Mouse (Mus musculus): ENCODE measurements around the gene Kdm2b. TPM values are rescaled to one million over a fixed set of nuclear protein-coding genes. Genes with fewer than 3 reads are reported as not detected.

Kdm2b gene
- polyA plus RNA-seq (2014; fragmentation: Nextera tagmentation; extraction: Ambion mirVana), result 26.5 and 28.8 TPM in 2 replicates

DNA sequence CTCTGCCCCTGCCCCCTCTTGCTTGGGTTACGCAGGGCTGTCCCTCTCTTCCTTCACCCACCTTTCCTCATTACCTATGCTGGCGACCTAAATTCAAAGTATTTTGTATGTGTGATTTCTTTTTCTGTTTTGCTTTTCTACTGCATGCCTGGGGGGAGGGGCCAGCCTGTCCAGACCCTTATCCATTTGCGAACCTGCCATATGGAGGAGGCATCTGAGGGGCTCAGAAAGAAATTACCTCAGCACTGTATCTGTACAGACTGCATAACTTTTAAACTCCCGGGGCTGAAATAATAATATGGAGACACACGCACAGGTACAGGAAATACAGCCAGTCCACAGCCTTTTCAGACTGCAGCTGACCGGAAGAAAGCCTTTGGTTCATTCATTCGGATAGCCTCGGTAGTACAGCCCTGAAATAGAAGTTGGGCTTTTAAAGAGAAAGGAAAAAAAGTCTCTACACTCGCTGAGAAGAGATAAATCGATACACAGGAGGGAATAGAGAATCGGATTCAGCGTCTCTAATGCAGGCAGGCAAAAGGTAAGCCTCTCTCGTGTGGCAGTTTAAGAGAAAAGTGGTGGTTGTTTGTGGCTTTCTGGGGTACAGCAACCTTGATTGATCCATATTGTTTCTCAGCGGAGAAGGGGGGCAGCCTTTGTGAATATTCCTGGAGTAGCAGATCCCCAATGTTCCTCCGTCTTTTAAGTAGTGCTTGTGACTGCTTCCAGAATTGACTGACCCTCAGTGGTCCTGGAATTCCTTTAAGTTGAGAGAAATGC lies at the start of gene Kdm2b:
Gene Kdm2b, minus strand, starts transcription at position 273 of the 780 bp plus-strand sequence.
- WGBS (ENCODE audit: insufficient replicate concordance), result 1% methylated on average over 15 of the region's 15 CpGs
- Histone ChIP-seq H3K9me3 (replicated peaks; ENCODE audit: control insufficient read depth, low read length) (no peaks in the 10 kb centered on the region), H3K4me2 (peak within 1 kb of the TSS; percentile 99), H3K4me3 (ENCODE audit: low read depth, low read length) (peak within 1 kb of the TSS; percentile 78), H3K36me3 (ENCODE audit: control insufficient read depth, insufficient read depth, low read length) (no peaks in the 10 kb centered on the region), H3K27me3 (ENCODE audit: control insufficient read depth, insufficient read depth, low read length) (no peaks in the 10 kb centered on the region), H3K9ac (ENCODE audit: low read depth, low read length) (peak within 1 kb of the TSS; percentile 90), H3K27ac (ENCODE audit: low read depth, low read length) (peak within 1 kb of the TSS; percentile 92), H3K4me1 (ENCODE audit: control insufficient read depth, insufficient read depth, low read length) (peaks cover 38% of the 10 kb centered on the region)
- ATAC-seq (replicated peaks; ENCODE audit: insufficient number of reproducible peaks, low FRiP score, low TSS enrichment), result peak; percentile 37; the same call in 1 of the 2 replicates

DNA sequence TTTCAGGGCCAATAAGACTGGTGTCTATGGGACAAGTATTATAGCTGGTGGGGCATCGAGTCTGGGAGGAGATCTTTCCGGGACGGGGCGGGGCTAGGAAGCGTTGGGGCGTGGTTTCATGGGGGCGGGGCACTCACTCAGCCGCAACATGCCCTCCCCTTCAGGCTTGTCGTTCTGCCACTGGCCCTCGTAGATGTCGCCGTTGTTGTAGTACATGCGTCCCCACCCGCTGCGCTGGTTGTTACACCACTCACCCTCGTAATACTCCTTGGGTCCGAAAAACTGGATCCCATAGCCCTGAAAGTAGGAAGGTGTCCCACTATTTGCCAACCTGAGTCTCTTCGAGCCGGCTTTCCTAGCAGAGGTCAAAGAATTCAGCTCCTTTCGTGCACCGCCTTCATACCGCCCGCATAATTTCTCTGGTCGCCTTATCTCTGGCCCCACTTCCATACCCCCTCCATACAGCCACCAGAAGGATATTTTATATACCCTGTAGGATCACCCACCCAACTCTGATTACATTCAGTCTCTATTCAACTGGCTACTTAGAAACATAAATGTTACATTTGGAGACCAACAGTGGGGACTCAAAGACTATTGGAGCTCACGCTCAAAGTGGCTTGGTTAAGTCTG lies 49.6 kb upstream of the Kdm2b start:
- ATAC-seq (replicated peaks; ENCODE audit: insufficient number of reproducible peaks, low FRiP score, low TSS enrichment), result peak; percentile 58; the same call in 1 of the 2 replicates
- no peaks in the 10 kb centered on the region for H3K9me3 ChIP-seq (replicated peaks; ENCODE audit: control insufficient read depth, low read length)
- WGBS (ENCODE audit: insufficient replicate concordance), result 1% methylated on average over 25 of the region's 25 CpGs
- no peak overlapping the region for H3K27ac ChIP-seq (ENCODE audit: low read depth, low read length)
- H3K36me3 ChIP-seq (ENCODE audit: control insufficient read depth, insufficient read depth, low read length), result no peaks in the 10 kb centered on the region
- peaks cover 3% of the 10 kb centered on the region; the same call in 1 of the 2 replicates for H3K4me1 ChIP-seq (ENCODE audit: control insufficient read depth, insufficient read depth, low read length)
- no peaks in the 10 kb centered on the region for H3K27me3 ChIP-seq (ENCODE audit: control insufficient read depth, insufficient read depth, low read length)
- peak overlapping the region; percentile 64 for H3K4me2 ChIP-seq
- H3K4me3 ChIP-seq (ENCODE audit: low read depth, low read length), result peak overlapping the region; percentile 35
- peak overlapping the region; percentile 6; the same call in 1 of the 2 replicates for H3K9ac ChIP-seq (ENCODE audit: low read depth, low read length)

DNA sequence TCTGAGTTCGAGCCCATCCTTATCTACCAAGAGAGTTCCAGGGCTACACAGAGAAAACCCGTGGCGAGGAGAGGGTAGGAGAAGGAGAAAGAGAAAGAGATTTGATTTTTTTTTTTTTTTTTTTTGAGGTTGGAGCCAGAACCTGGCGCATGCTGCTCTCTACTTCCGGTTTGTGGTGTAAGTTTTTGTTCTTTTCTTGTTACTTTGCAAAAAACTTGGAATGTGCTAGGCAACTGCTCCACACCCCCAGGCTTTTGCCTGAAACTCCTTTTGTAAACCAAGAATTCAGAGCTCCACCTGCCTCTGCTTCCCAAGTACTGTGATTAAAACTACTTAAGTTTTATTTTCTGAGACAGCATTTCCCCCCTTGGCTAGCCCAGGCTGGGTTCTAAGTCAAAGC lies 48.5 kb upstream of the Kdm2b start:
- Histone ChIP-seq H3K4me3 (ENCODE audit: low read depth, low read length) (no peak overlapping the region), H3K9me3 (replicated peaks; ENCODE audit: control insufficient read depth, low read length) (no peaks in the 10 kb centered on the region), H3K4me2 (no peak overlapping the region), H3K27ac (ENCODE audit: low read depth, low read length) (no peak overlapping the region), H3K36me3 (ENCODE audit: control insufficient read depth, insufficient read depth, low read length) (no peaks in the 10 kb centered on the region), H3K4me1 (ENCODE audit: control insufficient read depth, insufficient read depth, low read length) (peaks cover 3% of the 10 kb centered on the region; the same call in 1 of the 2 replicates), H3K9ac (ENCODE audit: low read depth, low read length) (no peak overlapping the region), H3K27me3 (ENCODE audit: control insufficient read depth, insufficient read depth, low read length) (no peaks in the 10 kb centered on the region)
- ATAC-seq (replicated peaks; ENCODE audit: insufficient number of reproducible peaks, low FRiP score, low TSS enrichment), result no peak
- WGBS (ENCODE audit: insufficient replicate concordance), result 82% methylated on average over 5 of the region's 5 CpGs

DNA sequence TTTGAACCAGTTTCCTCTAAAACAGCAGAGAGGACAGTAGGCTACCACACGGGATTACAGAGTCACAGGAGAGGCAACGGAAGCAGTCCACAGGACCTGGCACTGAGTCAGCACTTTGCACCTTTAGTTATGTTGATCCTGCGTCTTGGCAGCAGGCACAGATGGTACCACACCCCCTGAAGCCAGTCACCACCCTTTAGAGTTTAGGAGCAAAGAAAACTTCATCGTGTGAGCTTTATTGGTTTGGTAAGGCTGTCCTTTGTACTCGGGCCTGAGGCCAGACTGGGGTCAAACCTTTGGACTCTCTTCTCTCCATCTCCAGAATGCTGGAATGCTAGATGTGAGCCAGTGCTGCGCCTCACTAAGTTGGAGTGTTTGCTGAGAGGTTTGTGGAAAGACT lies 45.9 kb upstream of the Kdm2b start:
- Histone ChIP-seq H3K27ac (ENCODE audit: low read depth, low read length) (no peak overlapping the region), H3K9ac (ENCODE audit: low read depth, low read length) (0 out of 2 replicates have a peak overlapping the region, but pooled peaks have one; percentile 16), H3K4me1 (ENCODE audit: control insufficient read depth, insufficient read depth, low read length) (peaks cover 3% of the 10 kb centered on the region; the same call in 1 of the 2 replicates), H3K36me3 (ENCODE audit: control insufficient read depth, insufficient read depth, low read length) (peaks cover 6% of the 10 kb centered on the region), H3K9me3 (replicated peaks; ENCODE audit: control insufficient read depth, low read length) (no peaks in the 10 kb centered on the region), H3K27me3 (ENCODE audit: control insufficient read depth, insufficient read depth, low read length) (no peaks in the 10 kb centered on the region), H3K4me3 (ENCODE audit: low read depth, low read length) (no peak overlapping the region), H3K4me2 (no peak overlapping the region)
- no peak for ATAC-seq (replicated peaks; ENCODE audit: insufficient number of reproducible peaks, low FRiP score, low TSS enrichment)
- WGBS (ENCODE audit: insufficient replicate concordance), result 49% methylated on average over 6 of the region's 6 CpGs

DNA sequence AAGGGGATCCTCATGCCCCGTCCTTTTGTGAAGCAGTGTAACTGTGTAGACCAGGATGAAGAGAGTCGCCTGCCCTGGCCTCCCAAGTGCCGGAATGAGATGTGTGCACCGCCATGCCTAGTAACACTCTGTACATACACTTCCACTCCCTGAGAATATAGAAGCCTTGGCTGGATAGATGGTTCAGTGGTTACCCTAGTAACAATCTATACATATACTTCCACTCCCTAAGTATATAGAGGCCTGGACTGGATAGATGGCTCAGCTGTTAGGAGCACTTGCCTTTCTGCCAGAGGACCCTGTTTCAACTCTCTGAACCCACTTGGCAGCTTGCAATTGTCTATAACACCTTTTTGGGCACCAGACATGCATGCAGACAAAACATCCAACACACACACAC lies 45.5 kb upstream of the Kdm2b start:
- Histone ChIP-seq H3K9ac (ENCODE audit: low read depth, low read length) (no peak overlapping the region), H3K4me2 (no peak overlapping the region), H3K9me3 (replicated peaks; ENCODE audit: control insufficient read depth, low read length) (no peaks in the 10 kb centered on the region), H3K36me3 (ENCODE audit: control insufficient read depth, insufficient read depth, low read length) (peaks cover 6% of the 10 kb centered on the region), H3K27ac (ENCODE audit: low read depth, low read length) (no peak overlapping the region), H3K4me3 (ENCODE audit: low read depth, low read length) (no peak overlapping the region), H3K4me1 (ENCODE audit: control insufficient read depth, insufficient read depth, low read length) (peaks cover 3% of the 10 kb centered on the region; the same call in 1 of the 2 replicates), H3K27me3 (ENCODE audit: control insufficient read depth, insufficient read depth, low read length) (no peaks in the 10 kb centered on the region)
- no peak for ATAC-seq (replicated peaks; ENCODE audit: insufficient number of reproducible peaks, low FRiP score, low TSS enrichment)
- 85% methylated on average over 4 of the region's 4 CpGs for WGBS (ENCODE audit: insufficient replicate concordance)

DNA sequence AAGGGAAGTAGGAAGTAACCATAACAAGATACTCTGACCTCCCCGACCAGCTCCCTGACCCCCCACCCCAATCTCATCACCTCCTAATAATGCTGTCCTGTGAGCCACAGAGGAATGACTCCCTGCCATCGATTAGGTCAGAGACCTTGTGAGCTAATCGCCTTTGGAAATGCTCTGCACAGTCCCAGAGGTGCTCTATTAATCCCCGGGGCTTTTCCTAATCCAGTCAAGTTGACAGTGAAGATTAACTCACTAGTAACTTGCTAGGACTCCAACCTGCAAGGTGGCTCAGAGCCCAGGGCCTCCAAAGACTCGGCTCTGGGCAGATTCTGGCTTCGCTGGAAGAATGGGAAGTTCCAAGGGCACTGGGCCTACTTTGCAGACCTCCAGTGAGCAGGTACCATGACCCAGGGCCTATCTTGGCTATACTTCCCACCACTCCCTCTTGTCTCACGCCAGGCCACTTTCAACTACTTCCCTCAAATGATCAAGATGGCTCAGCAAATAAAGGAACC lies 44.1 kb upstream of the Kdm2b start:
- Histone ChIP-seq H3K27me3 (ENCODE audit: control insufficient read depth, insufficient read depth, low read length) (no peaks in the 10 kb centered on the region), H3K27ac (ENCODE audit: low read depth, low read length) (no peak overlapping the region), H3K9me3 (replicated peaks; ENCODE audit: control insufficient read depth, low read length) (no peaks in the 10 kb centered on the region), H3K36me3 (ENCODE audit: control insufficient read depth, insufficient read depth, low read length) (peaks cover 13% of the 10 kb centered on the region), H3K4me2 (no peak overlapping the region), H3K4me1 (ENCODE audit: control insufficient read depth, insufficient read depth, low read length) (peaks cover 3% of the 10 kb centered on the region; the same call in 1 of the 2 replicates), H3K9ac (ENCODE audit: low read depth, low read length) (no peak overlapping the region), H3K4me3 (ENCODE audit: low read depth, low read length) (no peak overlapping the region)
- 71% methylated on average over 7 of the region's 7 CpGs for WGBS (ENCODE audit: insufficient replicate concordance)
- ATAC-seq (replicated peaks; ENCODE audit: insufficient number of reproducible peaks, low FRiP score, low TSS enrichment), result no peak

DNA sequence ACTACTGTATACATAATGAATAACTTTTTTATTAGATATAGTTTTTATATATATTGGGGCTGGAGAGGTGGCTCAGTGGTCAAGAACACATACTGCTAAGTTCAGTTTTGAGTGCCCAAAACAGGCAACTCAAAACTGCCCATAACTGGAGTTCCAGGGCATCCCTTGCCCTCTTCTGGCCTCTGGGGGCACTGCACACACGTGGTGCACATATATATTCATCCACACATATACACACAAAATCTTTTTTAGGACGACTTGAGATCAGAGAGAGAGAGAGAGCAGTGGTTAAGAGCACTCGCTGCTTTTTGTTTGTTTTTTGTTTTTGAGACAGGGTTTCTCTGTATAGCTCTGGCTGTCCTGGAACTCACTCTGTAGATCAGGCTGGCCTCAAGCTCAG lies 41.7 kb upstream of the Kdm2b start:
- no peak for ATAC-seq (replicated peaks; ENCODE audit: insufficient number of reproducible peaks, low FRiP score, low TSS enrichment)
- Histone ChIP-seq H3K4me2 (no peak overlapping the region), H3K27me3 (ENCODE audit: control insufficient read depth, insufficient read depth, low read length) (no peaks in the 10 kb centered on the region), H3K27ac (ENCODE audit: low read depth, low read length) (no peak overlapping the region), H3K4me1 (ENCODE audit: control insufficient read depth, insufficient read depth, low read length) (peaks cover 15% of the 10 kb centered on the region), H3K36me3 (ENCODE audit: control insufficient read depth, insufficient read depth, low read length) (peaks cover 13% of the 10 kb centered on the region), H3K9me3 (replicated peaks; ENCODE audit: control insufficient read depth, low read length) (no peaks in the 10 kb centered on the region), H3K4me3 (ENCODE audit: low read depth, low read length) (no peak overlapping the region), H3K9ac (ENCODE audit: low read depth, low read length) (no peak overlapping the region)
- WGBS (ENCODE audit: insufficient replicate concordance), result 91% methylated on average over 3 of the region's 3 CpGs

DNA sequence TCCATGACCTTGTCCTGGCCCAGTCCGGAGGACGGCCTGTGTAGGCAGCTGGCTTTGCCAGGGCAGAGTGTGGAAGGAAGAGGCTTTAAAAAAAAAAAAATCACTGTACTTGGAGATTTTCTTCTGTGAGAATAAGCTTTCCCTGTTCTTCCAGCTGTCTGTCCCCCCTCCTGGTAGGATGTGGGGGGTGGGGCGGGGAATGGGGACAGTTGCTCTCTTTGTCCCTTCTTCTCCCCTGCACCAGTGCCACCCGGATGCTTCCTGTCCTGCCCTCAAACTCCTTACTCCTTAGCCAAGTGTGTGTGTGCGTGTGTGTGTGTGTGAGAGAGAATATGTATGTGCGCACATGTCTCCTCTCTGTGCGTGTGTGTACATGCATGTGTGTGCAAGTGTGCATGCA lies 40.1 kb upstream of the Kdm2b start:
- peaks cover 14% of the 10 kb centered on the region for H3K4me1 ChIP-seq (ENCODE audit: control insufficient read depth, insufficient read depth, low read length)
- no peak overlapping the region for H3K27ac ChIP-seq (ENCODE audit: low read depth, low read length)
- peaks cover 13% of the 10 kb centered on the region for H3K36me3 ChIP-seq (ENCODE audit: control insufficient read depth, insufficient read depth, low read length)
- no peak overlapping the region for H3K4me3 ChIP-seq (ENCODE audit: low read depth, low read length)
- ATAC-seq (replicated peaks; ENCODE audit: insufficient number of reproducible peaks, low FRiP score, low TSS enrichment), result no peak
- no peak overlapping the region for H3K9ac ChIP-seq (ENCODE audit: low read depth, low read length)
- H3K27me3 ChIP-seq (ENCODE audit: control insufficient read depth, insufficient read depth, low read length), result no peaks in the 10 kb centered on the region
- no peaks in the 10 kb centered on the region for H3K9me3 ChIP-seq (replicated peaks; ENCODE audit: control insufficient read depth, low read length)
- 81% methylated on average over 7 of the region's 7 CpGs for WGBS (ENCODE audit: insufficient replicate concordance)
- no peak overlapping the region for H3K4me2 ChIP-seq

Data from heart, embryonic 11.5 days (tissue).